Mouse (Mus musculus) erythroblast, embryonic 14.5 days (primary cell): ENCODE measurements at regions not wholly inside any gene's neighbourhood (a gene's known extent, or its start where the extent isn't known, plus 50 kb on each side); places are given as distances from the start of the nearest gene placed in this dataset.

Experiments
- GATA1 ChIP-seq: IDR thresholded peaks from 2 replicates; pipeline ENCODE4 v1.6.1; 2012; ENCODE audit warnings: low read length, inconsistent platforms, mixed read lengths
- TAL1 ChIP-seq: IDR thresholded peaks from 3 replicates; pipeline ENCODE4 v1.6.1; 2012; ENCODE audit warnings: low read length, inconsistent platforms, mixed read lengths

DNA sequence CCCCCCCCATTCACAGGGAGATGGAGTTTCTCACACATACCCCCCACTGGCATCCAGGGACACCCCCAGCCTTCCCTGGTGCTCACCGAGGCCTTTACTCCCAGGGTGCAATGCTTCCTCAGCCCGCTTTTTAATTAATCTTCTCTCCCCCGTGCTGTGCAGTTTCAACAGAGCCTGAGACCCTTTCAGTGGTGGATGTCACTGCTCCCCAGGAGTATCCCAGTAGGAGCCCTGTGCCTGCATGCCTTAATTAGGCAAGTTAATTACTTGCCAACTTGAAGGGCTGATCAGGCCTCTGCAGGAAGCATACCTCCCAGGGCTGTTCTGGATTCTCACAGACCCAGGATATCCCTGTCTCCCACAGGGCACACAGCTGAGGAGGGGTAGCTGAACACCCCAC is 99.7 kb downstream of the Nptx2 start:
- TF ChIP-seq GATA1: no peak
- TF ChIP-seq TAL1: no peak
